Mouse (Mus musculus): ENCODE data around the gene 1700017B05Rik. TPM values are rescaled to one million over a fixed set of nuclear protein-coding genes. Genes with fewer than 3 reads are reported as not detected.

1700017B05Rik gene
- polyA plus RNA-seq, 1 experiment from 2014 or later, result 3.9 TPM

DNA sequence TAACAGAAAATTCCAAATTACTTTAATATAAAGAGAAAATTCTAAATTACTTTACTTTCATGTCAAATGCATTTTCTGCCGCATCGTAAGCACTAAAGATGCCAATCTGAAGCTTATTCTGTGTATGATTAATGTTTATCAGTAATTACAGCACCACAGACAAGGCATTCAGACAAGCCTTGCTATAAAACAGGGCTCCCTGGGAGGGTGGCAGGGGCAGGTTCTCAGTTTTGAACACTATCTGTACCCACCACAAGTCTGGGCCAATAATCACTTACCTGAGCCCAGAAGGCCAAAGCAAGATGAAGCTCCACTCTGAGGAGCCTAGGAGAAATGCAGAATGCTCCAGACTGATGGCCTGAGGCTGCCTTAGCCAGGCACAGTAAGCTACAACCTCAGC lies 35.5 kb upstream of the 1700017B05Rik start:
- DNase-seq (ENCODE audit: low spot score) (no peak), ATAC-seq (no peak)
- H3K4me3 ChIP-seq (ENCODE audit: low read depth, low read length), result no peak overlapping the region
- 95% methylated on average over 2 of the region's 2 CpGs for WGBS
- H3K36me3 ChIP-seq (ENCODE audit: control insufficient read depth, insufficient read depth, low read length), result no peaks in the 10 kb centered on the region
- no peak overlapping the region for H3K27ac ChIP-seq (ENCODE audit: low read depth, low read length)
- H3K27me3 ChIP-seq (replicated peaks; ENCODE audit: control insufficient read depth, insufficient read depth, low read length), result no peaks in the 10 kb centered on the region
- H3K4me2 ChIP-seq (ENCODE audit: low read length), result no peak overlapping the region
- H3K9ac ChIP-seq (ENCODE audit: low read length), result no peak overlapping the region
- H3K9me3 ChIP-seq (replicated peaks; ENCODE audit: control insufficient read depth, low read length), result no peaks in the 10 kb centered on the region
- H3K4me1 ChIP-seq (ENCODE audit: control insufficient read depth, insufficient read depth, low read length), result no peaks in the 10 kb centered on the region

DNA sequence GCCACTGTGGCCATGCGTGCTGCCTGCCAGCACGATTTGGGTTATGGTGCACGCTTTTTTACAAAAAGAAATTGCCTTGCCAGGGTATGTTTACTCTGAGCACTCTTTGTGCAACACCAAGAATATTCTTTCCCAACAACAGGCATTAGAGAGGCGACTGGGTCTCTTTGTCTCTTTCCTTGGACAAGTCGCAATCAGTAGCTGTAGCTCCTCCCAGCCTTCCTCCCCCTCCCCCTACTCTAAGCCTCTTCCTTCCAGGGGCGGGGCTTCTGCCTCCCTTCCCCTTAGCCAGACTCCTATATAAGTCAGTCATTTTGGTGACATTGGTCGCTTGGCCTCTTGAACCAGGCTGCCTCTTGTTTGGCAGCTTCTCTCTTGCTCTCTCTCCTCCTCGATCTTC lies 33.9 kb upstream of the 1700017B05Rik start:
- Histone ChIP-seq H3K4me1 (ENCODE audit: control insufficient read depth, insufficient read depth, low read length) (no peaks in the 10 kb centered on the region), H3K27me3 (replicated peaks; ENCODE audit: control insufficient read depth, insufficient read depth, low read length) (no peaks in the 10 kb centered on the region), H3K9me3 (replicated peaks; ENCODE audit: control insufficient read depth, low read length) (no peaks in the 10 kb centered on the region), H3K27ac (ENCODE audit: low read depth, low read length) (no peak overlapping the region), H3K4me2 (ENCODE audit: low read length) (no peak overlapping the region), H3K36me3 (ENCODE audit: control insufficient read depth, insufficient read depth, low read length) (no peaks in the 10 kb centered on the region), H3K9ac (ENCODE audit: low read length) (no peak overlapping the region), H3K4me3 (ENCODE audit: low read depth, low read length) (no peak overlapping the region)
- 50% methylated on average over 8 of the region's 8 CpGs for WGBS
- DNase-seq (ENCODE audit: low spot score) (peak; percentile 28), ATAC-seq (no peak)

GRCm38 (mm10) chr9:57295666-57296065 lies 33.3 kb upstream of the 1700017B05Rik start:
- no peaks in the 10 kb centered on the region for H3K9me3 ChIP-seq (replicated peaks; ENCODE audit: control insufficient read depth, low read length)
- no peaks in the 10 kb centered on the region for H3K27me3 ChIP-seq (replicated peaks; ENCODE audit: control insufficient read depth, insufficient read depth, low read length)
- DNase-seq (ENCODE audit: low spot score), result no peak
- H3K4me2 ChIP-seq (ENCODE audit: low read length), result no peak overlapping the region
- H3K9ac ChIP-seq (ENCODE audit: low read length), result no peak overlapping the region
- 91% methylated on average over 3 of the region's 3 CpGs for WGBS
- no peak overlapping the region for H3K4me3 ChIP-seq (ENCODE audit: low read depth, low read length)
- H3K36me3 ChIP-seq (ENCODE audit: control insufficient read depth, insufficient read depth, low read length), result no peaks in the 10 kb centered on the region
- H3K27ac ChIP-seq (ENCODE audit: low read depth, low read length), result no peak overlapping the region
- ATAC-seq, result no peak
- H3K4me1 ChIP-seq (ENCODE audit: control insufficient read depth, insufficient read depth, low read length), result no peaks in the 10 kb centered on the region

DNA sequence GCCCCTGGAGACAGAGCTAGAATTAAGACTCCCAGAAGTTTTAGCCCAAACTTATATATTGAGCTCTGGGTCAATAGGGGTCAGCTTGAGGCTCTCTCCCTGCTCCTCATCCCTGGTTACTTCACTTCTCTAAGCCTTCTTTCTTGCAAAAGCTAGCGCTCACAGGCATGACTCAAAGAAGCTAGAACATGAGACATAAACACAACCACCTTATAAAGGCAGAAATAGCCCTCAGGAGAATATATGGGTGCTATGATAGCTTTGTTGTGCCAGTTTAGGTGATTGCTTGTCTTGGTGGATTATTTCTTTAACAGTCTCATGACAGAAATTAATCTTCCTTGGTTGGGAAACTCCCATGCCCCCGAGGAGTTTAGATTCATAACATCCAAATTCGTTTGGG lies 32.5 kb upstream of the 1700017B05Rik start:
- no peaks in the 10 kb centered on the region for H3K9me3 ChIP-seq (replicated peaks; ENCODE audit: control insufficient read depth, low read length)
- WGBS, result 84% methylated on average over 3 of the region's 3 CpGs
- no peak overlapping the region for H3K9ac ChIP-seq (ENCODE audit: low read length)
- H3K27me3 ChIP-seq (replicated peaks; ENCODE audit: control insufficient read depth, insufficient read depth, low read length), result no peaks in the 10 kb centered on the region
- DNase-seq (ENCODE audit: low spot score) (no peak), ATAC-seq (no peak)
- no peak overlapping the region for H3K4me3 ChIP-seq (ENCODE audit: low read depth, low read length)
- H3K27ac ChIP-seq (ENCODE audit: low read depth, low read length), result no peak overlapping the region
- H3K4me2 ChIP-seq (ENCODE audit: low read length), result no peak overlapping the region
- no peaks in the 10 kb centered on the region for H3K36me3 ChIP-seq (ENCODE audit: control insufficient read depth, insufficient read depth, low read length)
- no peaks in the 10 kb centered on the region for H3K4me1 ChIP-seq (ENCODE audit: control insufficient read depth, insufficient read depth, low read length)

GRCm38 (mm10) chr9:57287183-57287582 lies 24.8 kb upstream of the 1700017B05Rik start:
- Histone ChIP-seq H3K36me3 (ENCODE audit: control insufficient read depth, insufficient read depth, low read length) (no peaks in the 10 kb centered on the region), H3K27me3 (replicated peaks; ENCODE audit: control insufficient read depth, insufficient read depth, low read length) (no peaks in the 10 kb centered on the region), H3K9me3 (replicated peaks; ENCODE audit: control insufficient read depth, low read length) (no peaks in the 10 kb centered on the region), H3K4me3 (ENCODE audit: low read depth, low read length) (no peak overlapping the region), H3K27ac (ENCODE audit: low read depth, low read length) (no peak overlapping the region), H3K9ac (ENCODE audit: low read length) (no peak overlapping the region), H3K4me1 (ENCODE audit: control insufficient read depth, insufficient read depth, low read length) (no peaks in the 10 kb centered on the region), H3K4me2 (ENCODE audit: low read length) (no peak overlapping the region)
- ATAC-seq (no peak), DNase-seq (ENCODE audit: low spot score) (no peak)
- WGBS, result 94% methylated on average over 6 of the region's 6 CpGs

DNA sequence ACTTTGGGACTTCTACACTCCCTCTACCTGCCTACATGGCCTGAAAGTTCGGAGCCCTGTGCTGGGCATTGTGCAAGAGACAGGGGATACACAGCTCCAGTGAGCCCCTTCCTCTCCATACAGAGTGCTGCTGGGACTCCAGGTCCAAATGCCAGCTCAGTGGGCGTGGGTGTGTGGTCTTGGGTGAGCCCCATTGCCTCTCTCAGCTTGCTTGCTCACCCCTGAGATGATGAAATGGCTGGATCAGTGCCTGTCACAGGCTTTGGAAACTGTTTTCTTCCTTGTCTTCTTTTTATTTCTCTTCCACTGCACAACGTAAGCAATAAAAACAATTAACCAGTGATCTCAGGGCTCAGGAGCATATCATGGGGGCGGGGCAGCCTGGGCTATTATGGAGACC lies 20.9 kb upstream of the 1700017B05Rik start:
- DNase-seq (ENCODE audit: low spot score) (no peak), ATAC-seq (no peak)
- no peaks in the 10 kb centered on the region for H3K27me3 ChIP-seq (replicated peaks; ENCODE audit: control insufficient read depth, insufficient read depth, low read length)
- no peaks in the 10 kb centered on the region for H3K36me3 ChIP-seq (ENCODE audit: control insufficient read depth, insufficient read depth, low read length)
- H3K27ac ChIP-seq (ENCODE audit: low read depth, low read length), result no peak overlapping the region
- WGBS, result 64% methylated on average over 4 of the region's 4 CpGs
- H3K9me3 ChIP-seq (replicated peaks; ENCODE audit: control insufficient read depth, low read length), result no peaks in the 10 kb centered on the region
- H3K4me1 ChIP-seq (ENCODE audit: control insufficient read depth, insufficient read depth, low read length), result peaks cover 2% of the 10 kb centered on the region; the same call in 1 of the 2 replicates
- H3K4me3 ChIP-seq (ENCODE audit: low read depth, low read length), result no peak overlapping the region
- H3K4me2 ChIP-seq (ENCODE audit: low read length), result no peak overlapping the region
- H3K9ac ChIP-seq (ENCODE audit: low read length), result no peak overlapping the region

DNA sequence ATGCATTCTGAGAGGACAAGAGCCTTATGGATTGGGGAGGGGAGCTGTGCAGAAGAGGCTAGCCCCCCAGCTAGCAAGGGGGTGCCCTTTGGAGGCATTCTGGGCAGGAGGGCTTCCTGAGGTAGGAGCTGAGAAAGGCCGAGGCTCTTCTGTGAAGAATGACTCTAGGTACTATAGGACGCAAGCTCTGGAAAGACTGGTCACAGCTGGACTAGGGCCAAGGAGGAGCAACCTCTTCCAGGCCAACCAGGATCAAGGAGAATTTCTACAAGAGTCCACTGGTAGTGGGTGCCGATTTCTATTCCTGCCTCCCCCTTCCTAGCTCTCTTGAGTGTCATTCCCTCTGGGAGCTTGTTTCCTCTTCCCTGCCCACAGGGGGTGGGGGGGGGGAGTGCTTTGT lies 20.3 kb upstream of the 1700017B05Rik start:
- Histone ChIP-seq H3K27me3 (replicated peaks; ENCODE audit: control insufficient read depth, insufficient read depth, low read length) (no peaks in the 10 kb centered on the region), H3K36me3 (ENCODE audit: control insufficient read depth, insufficient read depth, low read length) (no peaks in the 10 kb centered on the region), H3K9ac (ENCODE audit: low read length) (no peak overlapping the region), H3K4me3 (ENCODE audit: low read depth, low read length) (no peak overlapping the region), H3K4me2 (ENCODE audit: low read length) (no peak overlapping the region), H3K9me3 (replicated peaks; ENCODE audit: control insufficient read depth, low read length) (no peaks in the 10 kb centered on the region), H3K4me1 (ENCODE audit: control insufficient read depth, insufficient read depth, low read length) (peaks cover 2% of the 10 kb centered on the region; the same call in 1 of the 2 replicates), H3K27ac (ENCODE audit: low read depth, low read length) (no peak overlapping the region)
- no peak for ATAC-seq
- DNase-seq (ENCODE audit: low spot score), result no peak
- WGBS, result 85% methylated on average over 3 of the region's 3 CpGs

DNA sequence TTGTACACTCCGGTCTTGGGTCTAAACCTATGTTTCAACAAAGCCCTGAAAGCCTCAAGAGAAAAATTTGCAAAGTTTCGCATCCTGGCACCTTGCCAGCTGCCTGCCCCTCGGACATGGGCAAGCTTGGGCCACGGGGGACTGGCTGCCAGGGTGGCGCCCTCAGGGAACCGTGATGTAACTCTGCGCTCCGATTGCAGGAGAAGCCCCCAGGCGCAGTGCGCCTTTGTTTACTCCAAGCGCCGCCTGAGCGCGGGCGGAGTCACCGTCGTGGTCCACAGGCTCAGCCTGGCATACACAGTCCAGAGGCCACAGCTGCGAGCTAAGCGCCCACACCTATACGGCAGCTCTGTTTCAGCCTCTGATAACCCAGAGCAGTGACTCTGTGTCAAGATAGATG lies 19.1 kb upstream of the 1700017B05Rik start:
- peaks cover 2% of the 10 kb centered on the region; the same call in 1 of the 2 replicates for H3K4me1 ChIP-seq (ENCODE audit: control insufficient read depth, insufficient read depth, low read length)
- peak; percentile 62 for ATAC-seq
- WGBS, result 10% methylated on average over 20 of the region's 20 CpGs
- peak overlapping the region; percentile 50 for H3K9ac ChIP-seq (ENCODE audit: low read length)
- H3K27ac ChIP-seq (ENCODE audit: low read depth, low read length), result no peak overlapping the region
- peak overlapping the region; percentile 52 for H3K4me2 ChIP-seq (ENCODE audit: low read length)
- DNase-seq (ENCODE audit: low spot score), result peak; percentile 57
- no peaks in the 10 kb centered on the region for H3K27me3 ChIP-seq (replicated peaks; ENCODE audit: control insufficient read depth, insufficient read depth, low read length)
- no peaks in the 10 kb centered on the region for H3K9me3 ChIP-seq (replicated peaks; ENCODE audit: control insufficient read depth, low read length)
- no peaks in the 10 kb centered on the region for H3K36me3 ChIP-seq (ENCODE audit: control insufficient read depth, insufficient read depth, low read length)
- H3K4me3 ChIP-seq (ENCODE audit: low read depth, low read length), result no peak overlapping the region

DNA sequence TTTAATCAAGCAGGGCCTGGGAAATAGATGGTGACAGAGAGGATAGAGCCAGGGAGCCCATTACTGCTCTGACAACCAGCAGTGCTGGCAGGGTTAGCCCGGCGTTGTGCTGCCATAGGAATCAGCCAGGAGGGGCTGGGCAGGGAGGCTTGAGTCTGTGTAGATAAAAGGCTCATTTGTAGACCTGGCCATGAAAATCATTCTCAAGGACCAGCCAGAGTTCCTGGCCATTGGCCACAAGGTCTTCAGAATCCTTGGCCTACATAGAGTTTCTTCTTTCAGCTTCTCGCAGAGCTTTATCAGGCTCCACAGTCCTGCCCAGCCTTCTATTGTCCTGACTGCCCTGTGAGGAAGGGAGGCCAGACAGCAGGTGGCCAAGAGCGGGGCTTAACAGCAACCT lies 17.0 kb upstream of the 1700017B05Rik start:
- 60% methylated on average over 4 of the region's 4 CpGs for WGBS
- Histone ChIP-seq H3K36me3 (ENCODE audit: control insufficient read depth, insufficient read depth, low read length) (no peaks in the 10 kb centered on the region), H3K27me3 (replicated peaks; ENCODE audit: control insufficient read depth, insufficient read depth, low read length) (no peaks in the 10 kb centered on the region), H3K4me1 (ENCODE audit: control insufficient read depth, insufficient read depth, low read length) (peaks cover 2% of the 10 kb centered on the region; the same call in 1 of the 2 replicates), H3K4me2 (ENCODE audit: low read length) (no peak overlapping the region), H3K9me3 (replicated peaks; ENCODE audit: control insufficient read depth, low read length) (no peaks in the 10 kb centered on the region), H3K27ac (ENCODE audit: low read depth, low read length) (no peak overlapping the region), H3K4me3 (ENCODE audit: low read depth, low read length) (no peak overlapping the region), H3K9ac (ENCODE audit: low read length) (no peak overlapping the region)
- DNase-seq (ENCODE audit: low spot score), result no peak
- ATAC-seq, result no peak

Data from forebrain, embryonic 14.5 days (tissue).